Mouse (Mus musculus) hindbrain, embryonic 11.5 days (tissue): ENCODE data around the gene Hsf2bp. TPM values are rescaled to one million over a fixed set of nuclear protein-coding genes. Genes with fewer than 3 reads are reported as not detected.

Experiments used
- polyA plus RNA-seq: library from polyadenylated mRNA; unstranded; fragments of >200 nt; fragmentation: Nextera tagmentation; extraction: Ambion mirVana; gene quantifications from 2 replicates; pipeline ENCODE4 v1.2.1, GENCODE M21; 2014

Gene Hsf2bp
- polyA plus RNA-seq, 1 experiment from 2014 or later, result 0.57 TPM

Other genes with a start within 250 kb of the Hsf2bp start
- 12.9 and 17.9 TPM in 2 replicates for gene Sik1, start 180.5 kb downstream of the Hsf2bp start, polyA plus RNA-seq
- gene Rrp1b, start 249 bp downstream of the Hsf2bp start, polyA plus RNA-seq, result 51.7 and 65.0 TPM in 2 replicates
- gene Notch3, start 130.5 kb upstream of the Hsf2bp start, polyA plus RNA-seq, result 20.3 and 24.7 TPM in 2 replicates
- 0.14 and 0.20 TPM in 2 replicates for gene Ephx3, start 153.2 kb upstream of the Hsf2bp start, polyA plus RNA-seq
- gene Brd4, start 248.4 kb upstream of the Hsf2bp start, polyA plus RNA-seq, result 87.0 and 98.5 TPM in 2 replicates